Mouse (Mus musculus) heart, postnatal 0 days (tissue): ENCODE measurements around the gene Oxtr. TPM values are rescaled to one million over a fixed set of nuclear protein-coding genes. Genes with fewer than 3 reads are reported as not detected.

Experiments used
- ATAC-seq: fragments of 200-750 bp; cut with Nextera tagmentation; 2 replicates; pipeline ENCODE4 v1.8.0; 2017; ENCODE audit warnings: low read depth, moderate number of reproducible peaks, moderate library complexity; ENCODE audit not compliant: insufficient read depth
- DNase-seq: peaks from one replicate; pipeline ENCODE4 v3.0.0-alpha.2; 2016; ENCODE audit warnings: low spot score
- H3K27ac ChIP-seq: fragments of 300-500 bp; sonication (generic); 2 replicates; pipeline ENCODE4 v1.5.1; 2014; ENCODE audit warnings: low read depth, mild to moderate bottlenecking
- H3K27me3 ChIP-seq: fragments of 300-500 bp; sonication (generic); 2 replicates; pipeline ENCODE4 v1.6.1; 2014; ENCODE audit warnings: low read length, mixed read lengths; ENCODE audit not compliant: control insufficient read depth, insufficient read depth
- H3K36me3 ChIP-seq: fragments of 300-500 bp; sonication (generic); replicated peaks from 2 replicates; pipeline ENCODE4 v1.6.1; 2014; ENCODE audit warnings: low read length, mixed read lengths; ENCODE audit not compliant: control insufficient read depth, insufficient read depth
- H3K4me1 ChIP-seq: fragments of 300-500 bp; sonication (generic); 2 replicates; pipeline ENCODE4 v1.6.1; 2014; ENCODE audit warnings: antibody characterized with exemption; ENCODE audit not compliant: control insufficient read depth, insufficient read depth
- H3K4me2 ChIP-seq: fragments of 300-500 bp; sonication (generic); 2 replicates; pipeline ENCODE4 v1.6.1; 2014; ENCODE audit warnings: low read depth, mild to moderate bottlenecking, low read length, moderate library complexity
- H3K4me3 ChIP-seq: fragments of 300-500 bp; sonication (generic); 2 replicates; pipeline ENCODE4 v1.5.1; 2014; ENCODE audit warnings: low read depth, low read length
- H3K9ac ChIP-seq: fragments of 300-500 bp; sonication (generic); replicated peaks from 2 replicates; pipeline ENCODE4 v1.6.1; 2014; ENCODE audit warnings: low read depth, low read length, mixed read lengths
- H3K9me3 ChIP-seq: fragments of 300-500 bp; sonication (generic); replicated peaks from 2 replicates; pipeline ENCODE4 v1.6.1; 2016; ENCODE audit warnings: low read length; ENCODE audit not compliant: control insufficient read depth
- CTCF ChIP-seq: IDR thresholded peaks from 2 replicates; pipeline ENCODE4 v1.5.1; 2016; ENCODE audit warnings: antibody characterized with exemption, control low read depth, low read depth
- EP300 ChIP-seq: IDR thresholded peaks from 2 replicates; pipeline ENCODE4 v1.6.1; 2016; ENCODE audit warnings: antibody characterized with exemption, low read depth
- WGBS: fragments of 180-500 bp; shearing (Covaris S2); extraction: QIAGEN DNeasy Blood & Tissue Kit; methylation state at CpG from one replicate; pipeline ENCODE4 v1.1.7; 2014; 5-methylcytosine and 5-hydroxymethylcytosine counted together
- polyA plus RNA-seq: library from polyadenylated mRNA; unstranded; fragments of >200 nt; fragmentation: Nextera tagmentation; extraction: Ambion mirVana; gene quantifications from 2 replicates; pipeline ENCODE4 v1.2.1, GENCODE M21; 2015
- total RNA-seq: library from RNA; depleted of rRNA; stranded (reverse); fragments of >200 nt; gene quantifications from 2 replicates; pipeline ENCODE4 v1.2.3, GENCODE M21; 2014; ENCODE audit warnings: low replicate concordance

Gene Oxtr
- total and polyA plus RNA-seq, 2 experiments from 2014 or later = 0.05 TPM; not detected in 1

DNA sequence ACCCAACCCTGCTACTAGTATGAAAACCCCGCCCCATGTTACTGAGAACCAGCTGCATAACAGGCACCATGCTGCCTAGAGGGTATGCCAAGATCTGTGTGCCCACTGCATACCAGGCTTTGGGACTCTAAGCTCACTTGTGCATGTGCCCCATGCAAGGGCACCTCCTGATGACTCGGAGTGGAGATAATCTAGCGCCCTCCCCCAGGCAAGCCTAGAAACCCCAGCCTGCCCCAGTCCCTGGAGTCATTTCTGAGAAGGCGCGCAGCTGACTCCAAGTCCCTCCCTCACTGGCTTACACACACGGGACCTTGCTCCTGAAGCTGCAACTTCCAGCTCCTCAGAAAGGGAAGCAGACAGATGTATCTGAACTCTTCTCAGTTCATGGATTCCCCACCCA lies 26.4 kb downstream of the Oxtr start:
- Histone ChIP-seq H3K9me3 (no peaks in the 10 kb centered on the region), H3K4me3 (no peak overlapping the region), H3K4me2 (peak overlapping the region; percentile 60), H3K27me3 (no peaks in the 10 kb centered on the region), H3K27ac (peak overlapping the region; percentile 41), H3K9ac (0 out of 2 replicates have a peak overlapping the region, but pooled peaks have one; percentile 32), H3K4me1 (peaks cover 25% of the 10 kb centered on the region), H3K36me3 (peaks cover 3% of the 10 kb centered on the region; the same call in 1 of the 2 replicates)
- 63% methylated on average over 6 of the region's 6 CpGs for WGBS
- ATAC-seq (peak; percentile 17; the same call in 1 of the 2 replicates), DNase-seq (peak; percentile 28)
- TF ChIP-seq CTCF (no peak), EP300 (no peak)

DNA sequence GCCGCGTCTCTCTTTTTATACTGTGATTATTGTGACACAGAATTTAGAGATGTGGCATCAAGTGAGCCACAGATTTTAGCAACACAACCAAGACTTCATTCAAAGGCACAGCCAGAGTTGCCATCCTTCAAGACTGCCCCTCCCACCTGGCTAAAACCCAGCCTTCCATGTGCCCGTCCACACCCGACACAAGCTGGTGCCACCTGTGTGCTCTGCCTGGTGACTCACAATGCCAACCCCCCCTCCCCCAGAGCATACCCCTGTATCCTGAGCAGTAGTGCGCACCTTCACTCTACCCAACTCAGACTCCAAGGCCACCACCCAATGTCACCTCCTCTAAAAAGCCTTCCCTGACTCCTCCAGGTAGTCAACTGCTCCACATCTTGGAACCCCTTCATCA lies 28.3 kb downstream of the Oxtr start:
- 0 out of 2 replicates have a peak overlapping the region, but pooled peaks have one; percentile 28 for H3K27ac ChIP-seq
- 0 out of 2 replicates have a peak, but pooled peaks cover 3% of the 10 kb centered on the region for H3K36me3 ChIP-seq
- 91% methylated on average over 5 of the region's 5 CpGs for WGBS
- ATAC-seq (no peak), DNase-seq (no peak)
- H3K9ac ChIP-seq = no peak overlapping the region
- H3K4me1 ChIP-seq = peaks cover 25% of the 10 kb centered on the region
- no peak for TF ChIP-seq CTCF
- no peak for TF ChIP-seq EP300
- no peak overlapping the region for H3K4me3 ChIP-seq
- H3K27me3 ChIP-seq = no peaks in the 10 kb centered on the region
- no peaks in the 10 kb centered on the region for H3K9me3 ChIP-seq
- H3K4me2 ChIP-seq = peak overlapping the region; percentile 60; the same call in 1 of the 2 replicates

DNA sequence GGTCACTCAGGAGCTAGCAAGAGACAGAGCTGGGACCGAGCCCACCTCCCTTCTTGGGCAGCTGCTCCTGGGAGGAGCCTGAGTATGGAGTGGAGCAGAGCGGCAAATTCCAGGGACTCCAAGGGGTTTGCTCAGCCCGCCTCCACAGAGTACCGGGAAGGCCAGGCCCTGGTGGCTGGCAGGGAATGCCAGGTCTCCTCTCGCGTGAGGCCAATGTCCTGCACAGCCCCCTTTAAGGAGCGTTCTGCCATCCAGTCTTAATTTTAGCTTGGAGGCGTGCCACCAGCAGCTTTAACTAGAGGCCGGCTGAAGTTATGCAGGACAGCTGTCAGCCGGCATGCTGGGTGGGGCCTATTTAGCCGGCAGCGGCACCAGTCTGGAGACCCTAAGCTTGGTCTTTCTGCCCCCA lies 30.4 kb downstream of the Oxtr start, which contains the start of gene Cav3:
Gene Cav3 (plus strand): TSS at position 165 of the 409 bp plus-strand sequence.
- Histone ChIP-seq H3K4me3 (peak within 1 kb of the TSS; percentile 51), H3K4me2 (peak within 1 kb of the TSS; percentile 60), H3K4me1 (peaks cover 19% of the 10 kb centered on the region; the same call in 1 of the 2 replicates), H3K36me3 (no peaks in the 10 kb centered on the region), H3K9me3 (no peaks in the 10 kb centered on the region), H3K9ac (peak within 1 kb of the TSS; percentile 76), H3K27me3 (no peaks in the 10 kb centered on the region), H3K27ac (peak within 1 kb of the TSS; percentile 95)
- DNase-seq (peak; percentile 95), ATAC-seq (peak; percentile 95)
- TF ChIP-seq CTCF (peak; percentile 10; the same call in 1 of the 2 replicates), EP300 (peak; percentile 45; the same call in 1 of the 2 replicates)
- WGBS = 15% methylated on average over 12 of the region's 12 CpGs

DNA sequence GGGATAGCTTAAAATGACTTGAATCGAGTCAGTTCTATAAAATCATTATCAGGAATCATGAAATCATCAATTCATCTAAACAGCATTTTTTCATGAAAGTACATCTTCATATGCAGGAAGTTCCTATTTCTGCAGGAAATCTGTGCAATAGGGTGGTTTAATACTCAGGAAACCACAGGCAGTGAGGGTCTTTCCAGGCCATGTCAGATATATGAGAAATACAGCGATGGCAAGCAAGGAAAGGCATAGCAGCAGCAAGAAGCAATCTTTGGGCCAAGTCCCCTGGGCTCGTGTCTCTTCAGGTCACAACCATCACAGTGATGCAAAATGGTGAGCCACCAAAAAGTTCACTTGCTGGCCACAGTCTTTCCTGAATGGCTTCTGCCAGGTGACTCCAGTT lies 44.1 kb downstream of the Oxtr start:
- TF ChIP-seq EP300 (no peak), CTCF (no peak)
- ATAC-seq = no peak
- WGBS = 76% methylated on average over 3 of the region's 3 CpGs
- Histone ChIP-seq H3K4me2 (no peak overlapping the region), H3K9me3 (no peaks in the 10 kb centered on the region), H3K27me3 (no peaks in the 10 kb centered on the region), H3K36me3 (no peaks in the 10 kb centered on the region), H3K4me3 (no peak overlapping the region), H3K9ac (no peak overlapping the region), H3K4me1 (no peaks in the 10 kb centered on the region), H3K27ac (no peak overlapping the region)
- no peak for DNase-seq

DNA sequence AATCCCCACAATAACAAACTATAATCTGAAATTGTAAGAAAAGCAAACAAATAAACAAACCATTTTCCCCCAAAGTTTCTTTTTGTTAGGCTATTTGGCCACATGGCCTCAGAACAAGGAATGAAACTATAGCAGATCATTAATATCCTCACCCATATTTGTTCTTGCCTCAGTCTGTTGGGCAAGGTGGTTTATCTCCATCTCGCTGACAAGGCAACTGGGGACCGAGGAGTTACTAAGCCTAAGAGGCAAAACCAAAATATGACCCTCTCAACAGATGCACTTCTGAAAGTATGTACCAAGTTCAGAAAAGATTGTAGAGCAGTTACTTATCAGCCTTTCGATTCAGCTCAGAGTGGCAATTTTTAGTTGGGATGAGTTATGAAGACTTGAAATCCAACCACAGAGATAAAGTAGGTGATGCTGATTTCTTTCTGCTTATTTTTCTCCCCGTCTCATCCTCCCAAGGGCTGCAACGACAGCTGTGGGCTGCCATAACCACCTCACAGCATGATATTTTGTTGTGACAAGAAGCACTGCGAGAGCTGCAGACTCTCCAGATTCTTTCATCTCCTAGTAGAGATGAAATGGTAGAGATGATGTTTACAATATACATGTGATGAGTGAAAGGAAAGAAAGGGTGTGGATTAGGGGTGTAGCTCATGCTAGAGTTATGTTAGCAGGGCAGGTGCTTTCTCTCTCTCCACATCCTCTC lies 63.6 kb downstream of the Oxtr start:
- whole genome bisulfite sequencing = 56% methylated on average over 6 of the region's 6 CpGs
- H3K9me3 ChIP-seq = no peaks in the 10 kb centered on the region; the same call in 1 of the 2 replicates
- no peak overlapping the region for H3K27ac ChIP-seq
- H3K4me2 ChIP-seq = no peak overlapping the region
- no peaks in the 10 kb centered on the region for H3K36me3 ChIP-seq
- TF ChIP-seq EP300 (no peak), CTCF (no peak)
- H3K4me1 ChIP-seq = no peaks in the 10 kb centered on the region
- no peak overlapping the region for H3K9ac ChIP-seq
- no peaks in the 10 kb centered on the region for H3K27me3 ChIP-seq
- no peak for ATAC-seq
- no peak for DNase-seq
- no peak overlapping the region for H3K4me3 ChIP-seq
